Mouse (Mus musculus): ENCODE data around the gene St8sia6.

Gene St8sia6

DNA sequence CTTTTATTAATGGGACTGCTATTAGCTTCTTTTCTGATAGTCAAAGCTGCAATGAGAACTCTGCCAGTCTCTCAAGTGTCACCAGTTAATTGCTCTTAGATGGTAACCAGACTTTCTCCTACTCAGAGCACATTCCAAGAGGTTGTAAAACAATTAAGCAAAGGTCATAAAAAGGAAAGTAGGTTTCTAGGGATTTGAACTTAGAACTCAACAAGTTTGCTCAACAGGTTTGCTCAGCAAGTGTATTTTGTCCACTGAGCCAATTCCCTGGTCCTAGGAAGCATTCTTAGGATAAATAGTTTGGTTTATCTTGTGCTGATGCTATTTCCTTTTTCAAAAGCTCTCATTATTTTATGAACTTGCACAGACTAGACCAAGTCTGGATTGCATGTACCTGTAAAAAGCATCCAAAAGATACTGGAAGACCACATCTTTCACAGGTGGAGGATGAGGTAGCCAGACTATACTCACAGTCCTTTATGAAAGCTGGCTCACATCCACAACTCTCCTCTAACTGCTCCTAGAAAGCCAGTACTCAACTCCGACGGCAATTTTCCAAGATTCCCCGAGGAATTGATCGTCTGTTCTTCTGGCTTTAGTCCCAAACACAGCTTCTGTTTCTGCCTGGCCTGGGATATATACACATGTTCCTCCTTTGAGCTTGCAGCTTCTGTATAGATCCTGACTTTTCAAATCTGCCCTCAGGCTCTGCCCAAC, 111.2 kb downstream of the St8sia6 start:
- in situ Hi-C loops (cut with MboI; ENCODE audit: unreplicated experiment in 2 of 2), result no loop called here

DNA sequence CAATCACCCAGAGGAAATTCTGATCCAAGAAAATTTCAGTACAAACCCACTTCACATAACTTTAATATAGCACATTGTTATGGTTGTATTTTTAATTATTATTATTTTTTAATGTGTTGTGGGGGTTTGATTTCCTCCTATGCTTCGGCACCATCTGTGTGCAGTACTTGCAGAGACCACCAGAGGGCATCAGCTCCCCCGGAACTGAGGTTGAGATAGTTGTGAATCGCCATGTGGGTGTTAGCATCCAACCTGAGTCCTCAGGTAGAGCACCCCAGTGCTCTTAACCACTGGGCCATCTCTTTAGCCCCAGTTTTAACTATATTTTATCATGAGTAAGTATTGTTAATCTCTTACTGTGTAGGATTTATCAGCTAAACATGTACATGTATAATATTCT, 120.9 kb downstream of the St8sia6 start:
- in situ Hi-C loops (cut with MboI; ENCODE audit: unreplicated experiment in 2 of 2), result loop anchor here (5.0 to 10.0 kb wide), 4 partner anchors 134 to 1042 kb away; no protein-coding TSS in a partner anchor

DNA sequence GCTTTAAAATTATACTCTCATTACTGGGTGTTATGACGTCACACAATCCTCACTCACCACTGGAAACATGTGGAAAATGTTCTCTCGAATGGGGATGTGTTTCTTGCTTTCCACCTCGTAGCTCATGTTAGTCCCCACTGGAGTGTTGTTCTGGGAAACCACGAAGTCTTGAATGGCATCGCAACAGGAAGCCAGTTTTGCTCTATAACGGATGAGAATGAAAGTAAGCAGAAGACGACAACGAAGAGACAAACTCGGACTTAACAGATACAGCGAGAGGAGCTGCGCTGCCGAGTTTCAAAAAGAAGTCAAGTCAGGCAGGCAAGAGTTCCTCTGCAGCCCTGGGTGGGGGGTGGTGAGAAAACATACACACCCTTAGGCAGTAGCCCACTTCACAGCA, 121.4 kb downstream of the St8sia6 start:
- in situ Hi-C loops (cut with MboI; ENCODE audit: unreplicated experiment in 2 of 2), result loop anchor here (5.0 to 10.0 kb wide), 4 partner anchors 135 to 1042 kb away; no protein-coding TSS in a partner anchor

DNA sequence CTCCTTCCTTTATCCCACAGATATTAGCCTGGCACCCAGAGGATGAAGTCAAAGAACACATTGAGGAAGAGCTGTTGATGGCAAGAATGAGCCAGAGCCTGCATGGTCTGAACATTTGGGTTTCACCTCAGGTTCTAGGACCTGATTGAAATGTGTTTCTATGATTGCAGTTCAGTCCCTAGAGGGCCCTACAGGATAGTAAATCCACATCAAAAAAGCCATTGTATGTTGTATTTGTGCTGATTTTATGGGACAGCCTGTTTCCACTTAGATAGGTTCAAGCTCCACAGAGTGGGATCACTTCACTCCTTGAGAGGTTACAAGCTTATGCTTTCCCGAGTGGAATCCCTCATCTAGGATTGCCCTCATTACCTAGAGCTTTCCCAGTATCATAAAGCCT, 159.0 kb downstream of the St8sia6 start:
- in situ Hi-C loops (cut with MboI; ENCODE audit: unreplicated experiment in 2 of 2), result loop anchor here in 1 of 2 experiments (25.0 kb wide), 1 partner anchor 898 kb away; no protein-coding TSS in a partner anchor

DNA sequence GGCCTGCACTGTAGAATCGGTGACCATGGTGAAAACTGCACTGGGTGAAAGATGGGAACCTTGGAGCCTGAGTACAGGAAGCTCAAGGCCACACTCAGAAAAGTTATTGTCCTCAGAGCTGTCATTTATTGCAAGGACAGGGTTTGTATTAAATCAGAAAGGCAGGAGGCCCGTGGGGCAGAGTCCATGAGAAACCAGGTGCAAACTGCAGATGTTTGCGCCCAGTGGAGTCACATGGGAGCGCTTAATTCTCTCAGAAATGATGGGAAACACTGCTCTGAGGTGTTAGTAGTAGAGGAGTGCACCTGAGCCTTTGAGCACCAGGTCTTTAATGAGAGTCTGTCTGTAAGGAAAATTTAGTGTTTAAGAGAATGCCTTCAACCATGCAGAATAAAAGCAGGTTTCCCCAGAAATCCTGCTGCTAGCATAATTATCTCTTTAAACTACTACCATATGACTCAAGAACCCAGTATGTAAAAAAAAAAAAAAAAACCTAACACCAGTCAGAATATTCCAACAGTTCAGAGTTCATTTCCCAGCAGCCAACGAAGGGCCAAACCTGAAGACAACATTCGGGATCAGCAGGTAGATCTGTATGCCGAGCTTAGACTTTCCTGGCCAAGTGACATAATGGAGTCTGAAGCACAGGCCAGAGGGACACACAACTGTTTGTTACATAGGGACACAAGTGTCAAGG, 163.6 kb downstream of the St8sia6 start:
- in situ Hi-C loops (cut with MboI; ENCODE audit: unreplicated experiment in 2 of 2), result loop anchor here in 1 of 2 experiments (25.0 kb wide), 1 partner anchor 893 kb away; no protein-coding TSS in a partner anchor

DNA sequence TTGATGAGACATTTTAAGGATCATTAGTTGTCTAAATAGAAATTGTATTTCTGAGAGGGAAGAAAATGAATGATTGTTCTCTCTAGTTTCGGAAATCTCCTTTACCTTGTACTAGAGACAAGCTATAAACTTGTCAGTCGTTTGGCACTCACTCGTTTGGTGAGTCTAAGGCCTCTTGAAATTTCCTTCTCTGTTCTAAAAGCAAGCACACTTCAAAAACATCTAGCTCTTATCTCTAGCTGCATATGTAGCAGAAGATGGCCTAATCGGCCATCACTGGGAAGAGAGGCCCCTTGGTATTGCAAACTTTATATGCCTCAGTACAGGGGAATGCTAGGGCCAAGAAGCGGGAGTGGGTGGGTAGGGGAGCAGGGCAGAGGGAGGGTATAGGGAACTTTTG, 190.2 kb downstream of the St8sia6 start:
- in situ Hi-C loops (cut with MboI; ENCODE audit: unreplicated experiment in 2 of 2), result loop anchor here in 1 of 2 experiments (25.0 kb wide), 1 partner anchor 709 kb away; no protein-coding TSS in a partner anchor

DNA sequence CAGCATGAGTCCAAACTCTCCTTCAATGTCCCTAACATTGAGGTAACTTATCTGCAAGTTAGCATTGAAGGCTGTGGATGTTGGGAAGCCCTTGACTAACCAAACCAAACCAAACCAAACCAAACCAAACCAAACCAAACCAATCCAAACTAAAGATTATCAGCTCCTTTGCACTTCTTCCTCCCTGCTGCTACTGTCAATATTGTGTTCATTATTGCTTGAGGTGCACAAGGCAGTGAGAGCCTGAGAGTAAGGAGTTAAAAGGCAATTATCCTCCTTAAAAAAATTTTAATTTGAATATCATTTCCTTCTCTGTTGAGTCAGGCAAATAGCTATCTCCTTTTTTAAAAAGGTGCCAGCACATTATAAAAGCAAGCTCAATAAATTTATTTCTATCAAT, 190.8 kb downstream of the St8sia6 start:
- in situ Hi-C loops (cut with MboI; ENCODE audit: unreplicated experiment in 2 of 2), result loop anchor here in 1 of 2 experiments (25.0 kb wide), 1 partner anchor 709 kb away; no protein-coding TSS in a partner anchor
